Mouse (Mus musculus): ENCODE measurements at regions not wholly inside any gene's neighbourhood (a gene's known extent, or its start where the extent isn't known, plus 50 kb on each side); places are given as distances from the start of the nearest gene placed in this dataset.
"Not testable (repeated sequence)": the region's sequence is repeated elsewhere in the genome, so short reads cannot be mapped to it uniquely, and the experiment has no call there.

DNA sequence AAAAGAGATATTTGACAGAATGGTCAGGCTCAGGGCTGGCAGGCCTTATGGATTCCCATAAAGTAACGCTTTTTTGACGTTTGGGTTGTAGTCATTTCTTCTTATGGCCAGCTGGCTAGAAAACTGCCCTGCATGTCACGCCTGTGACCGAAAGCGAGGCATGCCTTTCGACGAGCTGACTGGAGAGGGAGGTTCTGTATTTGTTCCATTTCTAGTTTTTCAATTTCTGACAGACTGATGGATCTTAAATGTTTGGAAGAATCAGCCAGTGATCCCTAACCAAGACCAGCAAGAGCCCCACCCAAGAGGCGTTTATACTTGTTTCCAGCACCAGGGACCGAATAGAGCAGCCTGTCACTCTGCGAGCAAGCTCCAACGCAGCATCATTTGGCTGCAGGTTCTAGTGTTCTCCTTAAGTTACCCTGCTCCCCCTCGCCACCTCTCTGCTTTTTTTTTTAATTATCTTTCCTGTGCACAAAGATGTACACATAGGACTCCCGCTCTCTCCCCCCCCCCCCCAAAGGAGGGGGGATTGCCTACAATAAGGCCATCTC is 243.2 kb upstream of the Gm6793 start:
- TF ChIP-seq MAZ (IDR thresholded peaks at IDR 0.05; ENCODE audit: low read depth, low read length), result no peak
- TF ChIP-seq MAX (IDR thresholded peaks at IDR 0.05; ENCODE audit: low read length), result no peak
- no peak for TF ChIP-seq POLR2AphosphoS5 (IDR thresholded peaks at IDR 0.05; ENCODE audit: borderline replicate concordance, low read depth, low read length)
- no peak for TF ChIP-seq ETS1 (IDR thresholded peaks at IDR 0.05; ENCODE audit: low read depth, low read length)
- TF ChIP-seq TAL1 (IDR thresholded peaks at IDR 0.05; ENCODE audit: low read length), result no peak
- no peak for TF ChIP-seq HCFC1 (IDR thresholded peaks at IDR 0.05; ENCODE audit: low read depth, low read length)
- no peak for TF ChIP-seq JUND (IDR thresholded peaks at IDR 0.05; ENCODE audit: low read depth, low read length)
- TF ChIP-seq USF2 (IDR thresholded peaks at IDR 0.05; ENCODE audit: borderline replicate concordance in 1 of 2, insufficient read depth in 1 of 2, low read depth in 1 of 2, low read length in 2 of 2), result no peak
- Histone ChIP-seq H3K79me2 (ENCODE audit: control insufficient read depth, insufficient read depth, low read length, poor library complexity) (no peaks in the 10 kb centered on the region), H3K36me3 (ENCODE audit: control insufficient read depth in 1 of 2, insufficient read depth in 2 of 2, low read length in 2 of 2) (no peaks in the 10 kb centered on the region), H3K9me3 (replicated peaks; ENCODE audit: insufficient read depth, low read length) (no peaks in the 10 kb centered on the region), H3K9ac (ENCODE audit: control insufficient read depth, low read depth, low read length, poor library complexity, severe bottlenecking) (no peak overlapping the region), H3K4me3 (ENCODE audit: control insufficient read depth in 1 of 2, insufficient read depth in 1 of 2, low read depth in 2 of 2, low read length in 2 of 2) (no peak overlapping the region), H3K4me1 (ENCODE audit: control insufficient read depth in 1 of 2, insufficient read depth in 2 of 2, low read length in 2 of 2) (no peaks in the 10 kb centered on the region), H3K27me3 (ENCODE audit: control insufficient read depth in 1 of 2, insufficient read depth in 2 of 2, low read length in 2 of 2) (no peaks in the 10 kb centered on the region), H3K27ac (ENCODE audit: control insufficient read depth, low read depth, low read length) (no peak overlapping the region)
- no peak for DNase-seq (ENCODE audit: low read depth, low spot score)

DNA sequence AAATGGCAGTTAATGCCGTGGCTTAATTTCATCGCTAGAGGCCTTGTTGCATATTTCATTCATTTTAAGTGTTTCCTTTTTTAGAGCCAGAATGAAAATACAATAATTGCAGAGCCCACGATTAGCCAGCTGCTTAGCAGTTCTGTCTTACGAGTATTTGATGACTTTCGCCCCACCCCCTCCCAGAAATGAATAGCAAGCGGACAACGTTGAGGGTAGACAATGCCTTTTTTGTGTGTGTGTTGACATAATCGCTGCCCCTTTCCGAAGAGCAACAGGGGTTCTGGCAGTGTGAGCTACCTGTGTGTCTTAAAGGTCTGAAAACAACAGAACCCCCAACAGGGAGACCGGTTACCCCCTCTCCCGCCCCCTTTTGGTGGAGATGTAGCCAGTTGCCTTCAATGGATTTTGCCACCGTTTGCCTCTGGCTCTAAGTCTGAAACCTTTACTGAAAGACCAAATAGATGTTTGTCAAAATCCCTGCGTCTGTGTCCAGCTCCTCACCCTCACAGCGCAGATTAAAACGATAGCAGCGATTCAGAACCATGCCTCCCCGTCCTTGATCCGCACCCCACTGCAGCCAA is 242.6 kb upstream of the Gm6793 start:
- no peak for TF ChIP-seq TBP (IDR thresholded peaks at IDR 0.05; ENCODE audit: low read depth, low read length)
- no peak for TF ChIP-seq POLR2AphosphoS2 (IDR thresholded peaks at IDR 0.05; ENCODE audit: low read length)
- TF ChIP-seq MYB (IDR thresholded peaks at IDR 0.05; ENCODE audit: low read depth, low read length), result no peak
- no peak for TF ChIP-seq ZNF384 (IDR thresholded peaks at IDR 0.05; ENCODE audit: low read depth, low read length)
- no peak for TF ChIP-seq CHD1 (IDR thresholded peaks at IDR 0.05; ENCODE audit: low read depth, low read length)
- TF ChIP-seq POLR2AphosphoS5 (IDR thresholded peaks at IDR 0.05; ENCODE audit: borderline replicate concordance, low read depth, low read length), result no peak
- no peak for TF ChIP-seq POLR2A (IDR thresholded peaks at IDR 0.05; ENCODE audit: control insufficient read depth in 1 of 2, insufficient read depth in 1 of 2, low read depth in 1 of 2, low read length in 2 of 2, poor library complexity in 1 of 2)
- no peak for TF ChIP-seq TAL1 (IDR thresholded peaks at IDR 0.05; ENCODE audit: low read length)
- TF ChIP-seq MAFK (IDR thresholded peaks at IDR 0.05; ENCODE audit: borderline replicate concordance, low read depth, low read length), result no peak
- no peak for TF ChIP-seq USF1 (IDR thresholded peaks at IDR 0.05; ENCODE audit: low read depth, low read length)
- no peak for TF ChIP-seq E2F4 (IDR thresholded peaks at IDR 0.05; ENCODE audit: borderline replicate concordance, low read depth, low read length)
- TF ChIP-seq JUND (IDR thresholded peaks at IDR 0.05; ENCODE audit: low read depth, low read length), result no peak
- no peak for TF ChIP-seq MAX (IDR thresholded peaks at IDR 0.05; ENCODE audit: low read length)
- TF ChIP-seq MEF2A (IDR thresholded peaks at IDR 0.05; ENCODE audit: extremely low read depth, insufficient replicate concordance, low read depth, low read length, poor library complexity, severe bottlenecking), result no peak
- no peak overlapping the region for H3K9ac ChIP-seq (ENCODE audit: control insufficient read depth, low read depth, low read length, poor library complexity, severe bottlenecking)
- no peak overlapping the region for H3K27ac ChIP-seq (ENCODE audit: control insufficient read depth, low read depth, low read length)

DNA sequence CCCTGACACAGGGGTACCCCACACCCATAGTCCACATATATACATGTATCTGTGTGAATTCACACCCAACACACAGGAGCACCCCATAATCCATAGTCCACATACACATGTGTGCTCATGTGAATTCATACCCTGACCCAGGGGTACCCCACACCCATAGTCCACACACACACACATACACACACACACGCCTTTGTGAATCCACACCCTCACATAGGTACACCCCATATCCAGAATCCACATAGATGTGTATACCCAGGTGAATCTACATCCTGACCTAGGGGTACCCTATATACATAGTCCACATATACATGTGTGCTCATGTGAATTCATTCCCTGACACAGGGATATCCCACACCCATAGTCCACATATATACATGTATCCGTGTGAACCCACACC is 231.8 kb upstream of the Gm6793 start:
- H3K27ac ChIP-seq (ENCODE audit: control insufficient read depth, low read depth, low read length); H3K4me3 ChIP-seq (ENCODE audit: control insufficient read depth in 1 of 2, insufficient read depth in 1 of 2, low read depth in 2 of 2, low read length in 2 of 2); DNase-seq (ENCODE audit: low read depth, low spot score); H3K36me3 ChIP-seq (ENCODE audit: control insufficient read depth in 1 of 2, insufficient read depth in 2 of 2, low read length in 2 of 2); H3K9ac ChIP-seq (ENCODE audit: control insufficient read depth, low read depth, low read length, poor library complexity, severe bottlenecking); H3K27me3 ChIP-seq (ENCODE audit: control insufficient read depth in 1 of 2, insufficient read depth in 2 of 2, low read length in 2 of 2); H3K79me2 ChIP-seq (ENCODE audit: control insufficient read depth, insufficient read depth, low read length, poor library complexity); H3K4me1 ChIP-seq (ENCODE audit: control insufficient read depth in 1 of 2, insufficient read depth in 2 of 2, low read length in 2 of 2); H3K9me3 ChIP-seq (replicated peaks; ENCODE audit: insufficient read depth, low read length): not testable (repeated sequence)

More for the DNA sequence above, 242.6 kb upstream of the Gm6793 start:
- H3K36me3 ChIP-seq (ENCODE audit: control insufficient read depth in 1 of 2, insufficient read depth in 2 of 2, low read length in 2 of 2), result no peaks in the 10 kb centered on the region
- H3K9me3 ChIP-seq (replicated peaks; ENCODE audit: insufficient read depth, low read length), result no peaks in the 10 kb centered on the region
- no peak for DNase-seq (ENCODE audit: low read depth, low spot score)
- H3K4me3 ChIP-seq (ENCODE audit: control insufficient read depth in 1 of 2, insufficient read depth in 1 of 2, low read depth in 2 of 2, low read length in 2 of 2), result no peak overlapping the region
- no peaks in the 10 kb centered on the region for H3K27me3 ChIP-seq (ENCODE audit: control insufficient read depth in 1 of 2, insufficient read depth in 2 of 2, low read length in 2 of 2)
- H3K4me1 ChIP-seq (ENCODE audit: control insufficient read depth in 1 of 2, insufficient read depth in 2 of 2, low read length in 2 of 2), result no peaks in the 10 kb centered on the region
- H3K79me2 ChIP-seq (ENCODE audit: control insufficient read depth, insufficient read depth, low read length, poor library complexity), result no peaks in the 10 kb centered on the region
